31 mouse cellular contexts compared by ENCODE assay signal in the genomic region with DNA sequence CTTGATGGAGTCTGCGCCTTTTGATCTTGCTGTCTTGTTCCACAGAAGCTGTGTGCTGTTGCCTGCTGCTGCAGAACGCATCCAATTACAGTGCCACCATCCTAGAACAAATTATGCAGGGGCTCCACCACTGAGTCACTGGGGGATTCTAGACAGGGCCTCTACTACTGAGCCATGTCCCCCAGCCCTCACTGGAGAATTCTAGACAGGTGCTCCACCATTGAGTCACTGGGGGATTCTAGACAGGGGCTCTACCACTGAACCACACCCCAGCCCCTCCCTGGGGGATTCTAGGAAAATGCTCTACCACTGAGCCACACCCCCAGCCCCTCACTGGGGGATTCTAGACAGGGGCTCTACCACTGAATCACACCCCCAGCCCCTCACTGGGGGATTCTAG.
"Had no signal": no experiment of that assay in that cellular context is flagged by ENCODE, and none has a peak within 500 bp of the region (broad histone marks: within the 10 kb centered on the region; RNA-seq: fewer than 3 reads in every experiment).

No protein-coding gene starts in this region.

- H3K27ac ChIP-seq: heart, embryonic 13.5 days; heart, embryonic 15.5 days; hindbrain, embryonic 10.5 days; hindbrain, embryonic 12.5 days; hindbrain, embryonic 13.5 days; hindbrain, embryonic 14.5 days; hindbrain, embryonic 15.5 days; hindbrain, postnatal 0 days; intestine, embryonic 15.5 days; kidney, embryonic 15.5 days; kidney, postnatal 0 days; layer of hippocampus, adult 2 months; left cerebral cortex, adult 2 months had no signal

- H3K4me2 ChIP-seq: heart, embryonic 11.5 days; heart, embryonic 12.5 days; heart, embryonic 13.5 days; heart, embryonic 15.5 days; hindbrain, embryonic 12.5 days; hindbrain, embryonic 13.5 days; hindbrain, embryonic 14.5 days; hindbrain, embryonic 15.5 days; intestine, embryonic 15.5 days; kidney, embryonic 15.5 days had no signal

- H3K27me3 ChIP-seq: heart, embryonic 13.5 days; heart, embryonic 15.5 days; hindbrain, embryonic 15.5 days; intestine, embryonic 15.5 days; kidney, embryonic 15.5 days had no signal

- H3K36me3 ChIP-seq: heart, embryonic 12.5 days; heart, embryonic 13.5 days; heart, embryonic 15.5 days; hindbrain, embryonic 10.5 days; hindbrain, embryonic 15.5 days; intestine, embryonic 15.5 days; kidney, embryonic 15.5 days had no signal

- H3K9me3 ChIP-seq: heart, embryonic 12.5 days; heart, embryonic 13.5 days; heart, embryonic 15.5 days; hindbrain, embryonic 10.5 days; hindbrain, embryonic 12.5 days; hindbrain, embryonic 13.5 days; hindbrain, embryonic 15.5 days; intestine, embryonic 15.5 days; kidney, embryonic 15.5 days had no signal

- DNase-seq: heart, postnatal 10 days; heart, postnatal 14 days; heart, postnatal 36 days; heart, postnatal 4 days; kidney, adult 11 months; kidney, adult 18-20 months; kidney, adult 2 months; kidney, adult 8-10 months; kidney, adult 9 months; kidney, postnatal 10 days; kidney, postnatal 14 days; kidney, postnatal 25 days; kidney, postnatal 36 days; kidney, postnatal 4 days; layer of hippocampus, adult 9-11 months; layer of hippocampus, postnatal 36 days had no signal

- H3K4me3 ChIP-seq: heart, embryonic 12.5 days; heart, embryonic 13.5 days; heart, embryonic 15.5 days; hindbrain, embryonic 10.5 days; hindbrain, embryonic 12.5 days; hindbrain, embryonic 13.5 days; hindbrain, embryonic 15.5 days; intestine, embryonic 15.5 days; kidney, embryonic 15.5 days; layer of hippocampus, adult 2 months; left cerebral cortex, adult 2 months had no signal

- H3K9ac ChIP-seq: heart, embryonic 12.5 days; heart, embryonic 13.5 days; heart, embryonic 15.5 days; hindbrain, embryonic 12.5 days; hindbrain, embryonic 13.5 days; hindbrain, embryonic 14.5 days; hindbrain, embryonic 15.5 days; intestine, embryonic 15.5 days; kidney, embryonic 15.5 days had no signal

- H3K4me1 ChIP-seq: heart, embryonic 13.5 days; heart, embryonic 15.5 days; hindbrain, embryonic 12.5 days; hindbrain, embryonic 13.5 days; hindbrain, embryonic 15.5 days; intestine, embryonic 15.5 days; kidney, embryonic 15.5 days had no signal
